Mouse (Mus musculus) small intestine, adult 2 months (tissue): ENCODE measurements around the gene Phip. TPM values are rescaled to one million over a fixed set of nuclear protein-coding genes. Genes with fewer than 3 reads are reported as not detected.

Experiments used
- H3K27ac ChIP-seq: fragments of 200-500 bp; 2 replicates; pipeline ENCODE4 v1.5.1; 2012; ENCODE audit warnings: low read depth, low read length, control low read depth, inconsistent platforms; ENCODE audit not compliant: insufficient read depth
- H3K27me3 ChIP-seq: fragments of 200-500 bp; 2 replicates; pipeline ENCODE4 v1.6.1; 2012; ENCODE audit warnings: mild to moderate bottlenecking, moderate library complexity, low read length, inconsistent platforms; ENCODE audit not compliant: control insufficient read depth, insufficient read depth
- H3K36me3 ChIP-seq: fragments of 200-500 bp; 2 replicates; pipeline ENCODE4 v1.6.1; 2012; ENCODE audit warnings: mild to moderate bottlenecking, low read length, control low read depth, inconsistent platforms; ENCODE audit not compliant: control insufficient read depth, insufficient read depth
- H3K4me1 ChIP-seq: fragments of 200-500 bp; 2 replicates; pipeline ENCODE4 v1.6.1; 2012; ENCODE audit warnings: low read length, inconsistent platforms, mixed read lengths; ENCODE audit not compliant: control insufficient read depth, insufficient read depth, insufficient read length
- H3K4me3 ChIP-seq: fragments of 200-500 bp; 2 replicates; pipeline ENCODE4 v1.5.1; 2012; ENCODE audit warnings: low read depth, mild to moderate bottlenecking, control low read depth, inconsistent platforms, low read length, moderate library complexity
- CTCF ChIP-seq: fragments of 200-500 bp; IDR thresholded peaks from 2 replicates; pipeline ENCODE4 v1.5.1; 2012; ENCODE audit warnings: low read depth, mild to moderate bottlenecking, control low read depth, inconsistent platforms, low read length, moderate library complexity, mixed read lengths; ENCODE audit not compliant: insufficient replicate concordance, insufficient read length; ENCODE audit errors: extremely low read depth
- POLR2A ChIP-seq: fragments of 200-500 bp; IDR thresholded peaks from 2 replicates; pipeline ENCODE4 v1.6.1; 2012; ENCODE audit warnings: low read depth, mild to moderate bottlenecking, control low read depth, inconsistent platforms, low read length, moderate library complexity
- WGBS: fragments of 180-500 bp; shearing (Covaris S2); methylation state at CpG from one replicate; pipeline ENCODE4 v1.1.7; 2018; 5-methylcytosine and 5-hydroxymethylcytosine counted together
- polyA plus RNA-seq: library from polyadenylated mRNA; depleted of rRNA; stranded (reverse); fragments of >200 nt; gene quantifications from 2 replicates; pipeline ENCODE4 v1.2.3, GENCODE M21; 2012; rRNA removed

Gene Phip
- polyA plus RNA-seq, 1 experiment: 1.3 TPM

- Histone ChIP-seq H3K4me3 (no peak overlapping the region), H3K27me3 (no peaks in the 10 kb centered on the region), H3K36me3 (no peaks in the 10 kb centered on the region), H3K27ac (no peak overlapping the region), H3K4me1 (no peaks in the 10 kb centered on the region)
- WGBS: 79% methylated on average over 4 of the region's 4 CpGs
- TF ChIP-seq POLR2A (no peak), CTCF (no peak)
Measured at GRCm38 (mm10) chr9:82842671-82843070, 132.6 kb downstream of the Phip start.

GRCm38 (mm10) chr9:82835921-82836320 lies 139.4 kb downstream of the Phip start:
- H3K36me3 ChIP-seq: no peaks in the 10 kb centered on the region
- TF ChIP-seq POLR2A: no peak
- TF ChIP-seq CTCF: no peak
- H3K4me1 ChIP-seq: no peaks in the 10 kb centered on the region
- 70% methylated on average over 6 of the region's 6 CpGs for WGBS
- H3K27me3 ChIP-seq: no peaks in the 10 kb centered on the region
- no peak overlapping the region for H3K27ac ChIP-seq
- no peak overlapping the region for H3K4me3 ChIP-seq

- no peak overlapping the region for H3K27ac ChIP-seq
- WGBS: 59% methylated on average over 4 of the region's 4 CpGs
- no peaks in the 10 kb centered on the region for H3K36me3 ChIP-seq
- H3K4me3 ChIP-seq: no peak overlapping the region
- no peaks in the 10 kb centered on the region for H3K27me3 ChIP-seq
- no peak for TF ChIP-seq POLR2A
- TF ChIP-seq CTCF: no peak
- peaks cover 5% of the 10 kb centered on the region for H3K4me1 ChIP-seq
Measured at GRCm38 (mm10) chr9:82831891-82832290, 143.4 kb downstream of the Phip start.

- no peaks in the 10 kb centered on the region for H3K36me3 ChIP-seq
- peak overlapping the region; percentile 38 for H3K27ac ChIP-seq
- no peaks in the 10 kb centered on the region for H3K27me3 ChIP-seq
- no peak for TF ChIP-seq POLR2A
- no peak for TF ChIP-seq CTCF
- 1% methylated on average over 65 of the region's 65 CpGs for WGBS
- peaks cover 5% of the 10 kb centered on the region for H3K4me1 ChIP-seq
- peak overlapping the region; percentile 92 for H3K4me3 ChIP-seq
Measured at GRCm38 (mm10) chr9:82829693-82830430, 145.5 kb downstream of the Phip start.

GRCm38 (mm10) chr9:82829007-82829689 lies 146.2 kb downstream of the Phip start, which contains the start of gene Irak1bp1:
Gene Irak1bp1, plus strand, starts transcription at chr9:82829540.
- H3K27ac ChIP-seq: peak within 1 kb of the TSS; percentile 38
- TF ChIP-seq CTCF: no peak
- no peak for TF ChIP-seq POLR2A
- no peaks in the 10 kb centered on the region for H3K36me3 ChIP-seq
- peak within 1 kb of the TSS; percentile 92 for H3K4me3 ChIP-seq
- H3K4me1 ChIP-seq: peaks cover 5% of the 10 kb centered on the region
- WGBS: 16% methylated on average over 20 of the region's 20 CpGs
- no peaks in the 10 kb centered on the region for H3K27me3 ChIP-seq

GRCm38 (mm10) chr9:82826426-82826825 lies 148.9 kb downstream of the Phip start:
- Histone ChIP-seq H3K27me3 (no peaks in the 10 kb centered on the region), H3K4me1 (peaks cover 5% of the 10 kb centered on the region), H3K4me3 (no peak overlapping the region), H3K27ac (no peak overlapping the region), H3K36me3 (no peaks in the 10 kb centered on the region)
- no peak for TF ChIP-seq CTCF
- no peak for TF ChIP-seq POLR2A
- 89% methylated on average over 6 of the region's 6 CpGs for WGBS

Other genes with a start within 250 kb of the Phip start
- gene Irak1bp1, start 146.0 kb downstream of the Phip start, polyA plus RNA-seq: 1.6 and 3.4 TPM in 2 replicates
- 0.44 and 1.0 TPM in 2 replicates for gene Hmgn3, start 171.2 kb upstream of the Phip start, polyA plus RNA-seq